In genomic region chr13:31082448-31083140, GRCm38 (mm10) we compare ENCODE assay signal across 8 mouse cellular contexts.
DNase-seq lines count a peak whose midpoint lies in the region; ATAC-seq lines count a peak whose summit lies in the region.

No protein-coding gene starts in this region.

- intact Hi-C loops in heart, postnatal 14 days (cut with DNase I), result loop anchor here (1.0 to 5.0 kb wide), 5 partner anchors 180 to 576 kb away; partner anchors contain the start of genes A530084C06Rik and Foxq1

- DNase-seq in cerebellum, adult 11 months, result peak; percentile 28
- DNase-seq in WW6 (ENCODE audit: low read depth, low spot score), result peak; percentile 18
- DNase-seq in heart, postnatal 14 days, result peak; percentile 53 to 79
- peak; percentile 60 to 89 for DNase-seq in layer of hippocampus, postnatal 14 days (ENCODE audit: low spot score in 2 of 2)
- peak; percentile 26 to 63 for DNase-seq in right cerebral cortex, postnatal 36 days (ENCODE audit: low spot score in 2 of 2)

- ATAC-seq in cerebellum, adult (ENCODE audit: insufficient number of reproducible peaks, low FRiP score, low TSS enrichment), result no peak
- ATAC-seq in common myeloid progenitor, adult 5-6 weeks (replicated peaks; ENCODE audit: low read depth, poor library complexity, severe bottlenecking), result peak; percentile 95
- ATAC-seq in megakaryocyte-erythroid progenitor cell, adult 5-6 weeks (replicated peaks; ENCODE audit: low FRiP score, low TSS enrichment, poor library complexity, severe bottlenecking), result peak; percentile 74; the same call in 1 of the 2 replicates

Comparison
In these comparisons a context has a peak if more than half of its experiments do, and no peak if none do; other contexts are left out.
1. DNase-seq: peak in every context shown above with its lines; median percentile 74 in layer of hippocampus, postnatal 14 days; 66 in heart, postnatal 14 days; 44 in right cerebral cortex, postnatal 36 days; 28 in cerebellum, adult 11 months; 18 in WW6.